Mouse (Mus musculus): ENCODE measurements around the gene Pdcd7. TPM values are rescaled to one million over a fixed set of nuclear protein-coding genes. Genes with fewer than 3 reads are reported as not detected.

The Pdcd7 gene
- total RNA-seq (2021), result 10 to 100 TPM; 22.4 to 27.2 TPM
- long read RNA-seq, experiment 1, transcript Pdcd7-201 (5 exons, 2,419 nt), result major isoform, 35 of 37 reads
- long read RNA-seq, experiment 1, partial matches to known transcripts, result 2 of 37 reads
- long read RNA-seq, experiment 1, other reads (novel, unspliced or antisense), result 0 of 37 reads
- long read RNA-seq, experiment 2, transcript Pdcd7-201 (5 exons, 2,419 nt), result major isoform, 31 of 33 reads
- long read RNA-seq, experiment 2, partial matches to known transcripts, result 1 of 33 reads
- long read RNA-seq, experiment 2, other reads (novel, unspliced or antisense), result 1 of 33 reads

- DNase-seq (ENCODE audit: low spot score in 2 of 2), result peak; percentile 93 to 97
Observed at GRCm38 (mm10) chr9:65345854-65346475, at the start of gene Pdcd7. Gene Pdcd7, plus strand, starts transcription at chr9:65346104.

GRCm38 (mm10) chr9:65297056-65297455, 48.8 kb upstream of the Pdcd7 start:
- no peak for DNase-seq (ENCODE audit: low spot score in 2 of 2)

DNA sequence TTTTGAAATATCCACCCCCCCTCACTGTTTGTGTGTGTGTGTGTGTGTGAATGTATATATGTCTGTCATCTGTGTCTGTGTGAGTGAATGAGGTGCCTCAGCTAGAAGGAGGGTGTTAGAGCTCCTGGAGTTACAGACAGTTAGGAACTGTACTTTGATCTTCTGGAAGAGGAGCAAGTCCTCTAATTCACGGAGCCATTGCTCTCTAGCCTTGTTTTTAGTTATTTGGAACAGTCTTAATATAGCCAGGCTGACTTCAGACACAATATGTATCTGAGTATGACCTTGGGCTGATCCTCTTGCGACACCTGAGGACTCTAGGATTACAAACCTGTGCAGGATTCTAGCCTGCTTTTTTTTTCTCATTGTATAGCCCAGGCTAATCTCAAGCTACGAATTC, 47.1 kb upstream of the Pdcd7 start:
- no peak for DNase-seq (ENCODE audit: low spot score in 2 of 2)

DNA sequence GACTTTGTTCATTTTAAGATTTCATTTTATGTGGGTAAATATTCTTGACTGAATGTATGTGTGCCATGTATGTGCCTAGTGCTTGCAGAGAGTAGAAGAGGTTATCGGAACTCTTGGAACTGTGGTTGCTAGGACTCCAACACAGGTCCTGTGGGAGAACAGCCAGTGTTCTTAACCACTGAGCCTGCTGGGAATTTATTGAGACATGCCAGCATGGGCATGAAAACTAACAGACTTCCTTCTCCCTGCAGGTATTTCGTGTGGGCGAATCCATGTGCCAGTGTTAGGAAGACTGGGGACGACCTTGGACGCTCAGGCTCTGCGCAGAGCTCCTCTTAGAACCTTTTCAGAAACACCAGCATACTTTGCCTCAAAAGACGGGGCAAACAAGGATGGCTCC, 46.3 kb upstream of the Pdcd7 start:
- no peak for DNase-seq (ENCODE audit: low spot score in 2 of 2)

DNA sequence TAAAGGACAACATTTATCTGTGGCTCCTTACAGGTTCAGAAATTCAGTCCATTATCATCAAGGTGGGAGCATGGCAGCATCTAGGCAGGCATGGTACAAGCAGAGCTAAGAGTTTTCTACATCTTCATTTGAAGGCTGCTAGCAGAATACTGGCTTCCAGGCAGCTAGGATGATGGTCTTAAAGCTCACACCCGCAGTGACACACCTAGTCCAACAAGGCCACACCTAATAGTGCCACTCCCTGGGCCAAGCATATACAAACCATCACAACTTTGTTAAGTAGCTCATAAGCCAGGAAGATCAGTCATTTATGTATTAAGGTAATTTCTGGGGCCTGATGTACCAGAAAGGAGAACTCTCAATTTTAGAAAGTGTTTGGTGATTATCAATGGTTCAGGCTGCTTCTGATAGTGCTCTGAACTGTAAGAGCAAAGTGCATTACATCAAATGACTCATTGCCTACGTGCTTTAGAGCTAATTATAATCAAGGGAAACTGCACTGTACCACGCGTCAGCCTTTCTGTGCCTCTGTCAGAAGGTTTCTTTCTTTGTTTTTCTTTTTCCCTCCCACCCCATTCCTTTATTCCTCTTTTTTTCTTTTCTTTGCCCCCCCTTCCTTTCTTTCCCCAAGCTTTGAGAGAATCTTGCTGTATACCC, 43.4 kb upstream of the Pdcd7 start:
- DNase-seq (ENCODE audit: low spot score in 2 of 2), result no peak

DNA sequence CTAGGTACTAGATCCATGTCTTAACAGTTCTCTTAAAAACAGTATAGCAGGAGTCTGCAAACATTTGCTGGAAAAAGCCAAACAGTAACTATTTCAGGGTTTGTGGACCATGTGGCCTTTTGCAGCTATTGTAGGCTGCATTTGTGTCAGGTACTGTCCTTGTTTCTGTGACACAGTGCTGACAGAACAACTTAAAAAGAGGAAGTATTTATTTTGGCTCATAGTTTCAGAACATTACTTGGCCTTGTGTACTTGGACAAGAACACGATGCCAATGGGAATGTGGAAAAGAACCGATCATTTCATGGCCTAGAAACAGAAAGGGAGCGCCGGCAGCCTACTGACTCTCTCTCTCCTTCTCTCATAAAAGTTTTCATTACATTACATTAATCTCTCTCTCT, 42.3 kb upstream of the Pdcd7 start:
- no peak for DNase-seq (ENCODE audit: low spot score in 2 of 2)

GRCm38 (mm10) chr9:65304300-65304699, 41.6 kb upstream of the Pdcd7 start:
- no peak for DNase-seq (ENCODE audit: low spot score in 2 of 2)

DNA sequence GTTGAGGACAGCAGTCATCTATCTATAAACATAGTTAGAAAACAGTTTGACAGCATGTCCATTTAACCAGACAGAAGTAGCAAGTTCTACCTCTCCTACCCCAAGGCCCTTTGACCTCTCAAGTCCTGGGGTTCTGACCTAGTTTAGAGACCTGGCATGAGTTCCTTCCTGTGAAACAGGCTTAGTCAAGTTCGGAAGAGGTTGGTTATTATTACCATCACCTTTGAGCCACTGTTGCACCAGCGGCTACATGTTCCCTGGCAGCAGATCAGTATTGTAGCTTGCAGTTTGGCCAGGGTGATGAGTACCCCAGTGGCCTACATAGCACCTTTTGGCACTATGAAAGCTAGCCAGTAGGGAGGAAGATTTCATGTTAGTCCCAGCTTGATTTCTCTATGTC, 39.2 kb upstream of the Pdcd7 start:
- DNase-seq (ENCODE audit: low spot score in 2 of 2), result no peak

DNA sequence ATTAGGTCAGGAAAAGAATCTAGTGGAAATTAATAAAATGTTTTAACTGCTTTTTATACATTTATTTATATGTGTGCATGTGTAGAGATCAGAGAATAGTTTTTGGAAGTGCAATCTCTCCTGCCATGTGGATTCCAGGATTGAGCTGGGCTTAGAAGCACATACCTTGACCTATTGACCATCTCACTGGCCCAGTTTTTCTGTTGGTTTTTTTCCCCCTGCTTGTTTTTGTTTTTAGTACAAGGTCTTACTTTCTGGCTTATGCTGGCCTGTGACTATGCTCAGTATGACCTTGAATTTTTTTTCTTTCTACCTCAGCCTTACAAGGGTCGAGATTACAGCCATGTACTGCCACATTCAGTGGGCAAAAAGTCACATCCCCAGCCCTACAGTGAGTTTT, 37.9 kb upstream of the Pdcd7 start:
- no peak for DNase-seq (ENCODE audit: low spot score in 2 of 2)

DNA sequence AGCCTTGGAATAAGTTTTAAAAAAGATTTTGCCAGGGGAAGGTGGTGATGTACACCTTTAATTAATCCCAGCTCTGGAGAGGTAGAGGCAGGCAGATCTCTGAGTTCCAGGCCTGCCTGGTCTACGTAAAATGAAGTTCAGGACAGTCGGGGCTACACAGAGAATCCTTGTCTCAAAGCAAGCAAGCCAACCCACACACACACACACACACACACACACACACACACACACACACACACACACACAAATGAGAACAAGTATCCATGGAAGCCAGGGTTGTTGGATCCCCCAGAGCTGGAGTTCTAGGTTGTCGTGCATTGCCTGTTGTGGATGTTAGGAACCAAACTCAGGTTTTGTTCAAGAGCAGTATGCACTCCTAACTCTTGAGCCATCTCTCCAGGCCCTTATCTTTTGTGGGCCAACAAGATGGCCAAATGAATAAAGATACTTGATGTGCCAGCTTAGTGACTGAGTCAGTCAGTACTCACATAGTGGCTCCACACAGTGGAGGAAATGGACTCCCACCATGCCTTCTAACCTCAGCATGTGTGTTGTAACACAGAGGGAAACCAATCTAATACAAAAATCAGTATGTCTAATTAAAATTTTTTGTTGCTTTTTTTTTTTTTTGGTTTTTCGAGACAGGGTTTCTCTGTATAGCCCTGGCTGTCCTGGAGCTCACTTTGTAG, 33.1 kb upstream of the Pdcd7 start:
- no peak for DNase-seq (ENCODE audit: low spot score in 2 of 2)

- DNase-seq (ENCODE audit: low spot score in 2 of 2), result no peak
Observed at GRCm38 (mm10) chr9:65313846-65314245, 32.1 kb upstream of the Pdcd7 start.

GRCm38 (mm10) chr9:65322255-65322900, 23.5 kb upstream of the Pdcd7 start:
- DNase-seq (ENCODE audit: low spot score in 2 of 2), result no peak

DNA sequence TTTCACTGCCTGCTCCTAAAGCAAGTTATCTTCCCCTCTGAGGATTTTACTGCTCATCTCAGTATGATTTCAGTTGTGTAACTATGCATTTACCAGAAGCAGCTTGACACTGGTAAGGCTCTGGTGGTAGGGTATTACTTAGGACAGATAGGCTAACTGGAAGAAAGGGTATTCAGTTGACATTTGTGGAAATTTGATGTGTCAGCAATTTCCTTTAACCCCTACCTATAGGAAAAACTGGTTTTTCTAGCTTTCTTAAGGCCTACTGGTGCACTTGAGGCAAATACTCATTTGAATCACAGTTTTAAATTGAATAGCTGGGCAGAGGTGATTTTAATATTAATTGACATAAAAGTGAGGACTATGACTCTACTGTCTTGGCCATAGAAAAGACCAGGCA, 19.9 kb upstream of the Pdcd7 start:
- no peak for DNase-seq (ENCODE audit: low spot score in 2 of 2)

DNA sequence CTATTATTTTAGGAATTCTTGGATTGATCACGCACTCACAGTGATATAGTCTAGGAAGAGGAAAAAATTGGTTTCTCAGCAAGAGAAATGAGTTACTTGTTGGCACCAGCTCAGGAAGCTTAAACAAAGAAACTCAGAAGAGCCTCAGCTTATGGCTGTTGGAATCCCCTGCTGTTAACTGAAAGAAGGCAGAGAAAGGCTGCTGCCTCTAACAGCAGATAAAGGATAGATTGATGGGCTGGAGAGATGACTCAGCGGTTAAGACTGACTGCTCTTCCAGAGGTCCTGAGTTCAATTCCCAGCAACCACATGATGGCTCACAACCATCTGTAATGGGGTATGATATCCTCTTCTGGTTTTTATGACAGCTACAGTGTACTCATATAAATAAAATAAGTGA, 18.5 kb upstream of the Pdcd7 start:
- DNase-seq (ENCODE audit: low spot score in 2 of 2), result no peak

DNA sequence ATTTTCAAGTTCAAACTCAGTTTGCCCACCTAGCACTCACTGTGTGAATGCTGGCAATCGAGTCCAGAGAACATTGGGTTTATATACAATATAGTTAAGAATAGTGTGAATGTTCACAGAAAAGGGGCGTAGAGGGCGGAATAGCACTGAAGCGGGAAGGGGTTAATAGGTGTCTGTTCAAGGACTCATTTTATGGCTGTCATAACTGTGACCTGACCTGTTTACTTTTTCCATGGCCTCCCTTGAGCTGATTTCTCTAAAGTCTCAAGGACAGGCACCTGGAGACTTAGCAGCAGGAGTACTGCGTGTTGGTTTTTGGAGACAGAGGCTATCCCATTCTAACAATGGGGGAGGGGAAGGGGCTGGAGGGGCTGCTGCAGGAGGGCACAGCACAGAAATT, 11.9 kb upstream of the Pdcd7 start:
- DNase-seq (ENCODE audit: low spot score in 2 of 2), result no peak

DNA sequence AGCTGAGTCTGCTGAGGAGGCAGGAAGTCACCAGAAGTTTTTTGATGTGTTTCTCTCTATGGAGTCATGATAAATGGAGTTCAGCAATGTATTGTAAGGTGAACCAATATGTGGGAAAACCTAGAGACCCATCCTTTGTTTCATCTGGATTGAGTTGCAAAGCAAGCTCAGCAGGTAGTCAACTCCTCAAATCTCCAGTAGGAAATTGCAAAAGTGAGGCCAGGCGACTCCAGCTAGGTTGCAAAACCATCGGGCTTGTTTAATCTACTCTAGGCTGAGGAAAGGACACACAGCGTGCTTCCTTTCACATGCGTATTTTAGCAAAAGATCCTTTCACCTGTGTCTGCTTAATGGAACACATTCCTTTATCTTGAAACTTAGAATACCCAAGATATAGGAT, 6.8 kb upstream of the Pdcd7 start:
- no peak for DNase-seq (ENCODE audit: low spot score in 2 of 2)

DNA sequence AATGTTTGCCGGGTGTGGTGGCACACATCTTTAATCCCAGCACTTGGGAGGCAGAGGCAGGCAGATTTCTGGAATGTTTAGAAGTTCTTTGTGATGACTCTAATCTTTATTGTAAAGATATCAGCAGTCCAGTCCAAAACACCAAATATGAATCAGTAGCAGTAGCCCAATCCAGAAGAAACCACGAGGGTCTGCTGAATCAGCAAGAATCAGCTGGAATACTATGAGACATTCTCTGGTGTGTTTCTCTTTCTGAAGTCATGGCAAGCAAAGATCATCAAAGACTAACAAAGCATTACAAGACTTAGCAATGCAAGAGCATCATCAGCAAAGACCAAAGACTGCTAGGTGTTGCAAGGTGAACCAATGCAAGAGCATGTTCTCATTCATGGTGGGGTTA, 5.5 kb upstream of the Pdcd7 start:
- no peak for DNase-seq (ENCODE audit: low spot score in 2 of 2)

DNA sequence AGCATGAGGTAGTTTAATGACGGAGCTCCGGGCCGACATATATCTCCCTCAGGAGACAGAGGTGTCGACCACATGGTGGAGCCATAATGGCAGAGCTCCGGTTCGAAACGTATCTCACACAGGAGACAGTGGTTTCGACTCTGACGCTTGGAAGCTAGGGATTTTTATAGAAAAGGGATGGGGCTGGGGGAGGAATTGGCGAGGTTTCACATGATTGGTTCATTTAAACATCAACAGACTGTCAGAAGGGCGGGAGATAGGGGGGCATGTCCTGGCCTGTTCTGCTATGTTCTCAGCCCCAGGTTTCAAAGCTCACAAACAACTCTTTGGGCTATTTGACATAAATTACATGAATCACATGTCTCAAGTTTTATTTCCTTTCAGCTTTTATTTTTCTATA, 465 bp upstream of the Pdcd7 start:
- peak; percentile 16 for DNase-seq (ENCODE audit: low spot score in 2 of 2)

DNA sequence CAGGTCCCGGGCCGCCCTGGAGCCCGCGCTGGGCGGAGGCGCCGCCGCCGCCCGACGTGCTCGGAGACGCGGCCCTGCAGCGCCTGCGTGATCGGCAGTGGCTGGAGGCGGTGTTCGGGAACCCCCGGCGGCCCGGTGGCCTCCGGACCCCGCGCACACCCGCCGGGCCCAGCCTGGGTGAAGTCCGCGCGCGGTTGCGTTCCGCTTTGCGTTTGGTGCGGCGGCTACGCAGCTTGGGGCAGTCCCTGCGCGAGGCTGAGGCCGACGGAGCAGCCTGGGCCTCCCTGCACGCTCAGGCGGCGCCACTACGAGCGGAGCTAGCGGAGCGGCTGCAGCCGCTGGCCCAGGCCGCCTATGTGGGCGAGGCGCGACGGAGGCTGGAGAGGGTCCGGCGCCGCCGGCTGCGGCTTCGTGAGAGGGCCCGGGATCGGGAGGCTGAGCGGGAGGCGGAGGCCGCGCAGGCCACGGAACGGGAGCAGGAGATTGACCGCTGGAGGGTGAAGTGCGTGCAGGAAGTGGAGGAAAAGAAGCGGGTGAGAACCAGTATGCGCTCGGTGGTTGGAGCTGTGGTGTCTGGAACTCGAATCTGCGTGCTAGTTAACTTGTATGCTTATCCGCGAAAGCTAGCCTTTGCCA, 690 bp downstream of the Pdcd7 start:
- peak; percentile 23 to 56 for DNase-seq (ENCODE audit: low spot score in 2 of 2)

GRCm38 (mm10) chr9:65347112-65347850, 1.4 kb downstream of the Pdcd7 start:
- DNase-seq (ENCODE audit: low spot score in 2 of 2), result no peak

All from layer of hippocampus, postnatal 14 days (tissue).